In genomic region chr2:119993515-119993914, GRCm38 (mm10) we compare ENCODE assay signal across 14 mouse cellular contexts.
"Had no signal": no experiment of that assay in that cellular context is flagged by ENCODE, and none has a peak within 500 bp of the region (broad histone marks: within the 10 kb centered on the region; RNA-seq: fewer than 3 reads in every experiment).

No protein-coding gene starts in this region.

- H3K36me3 ChIP-seq: kidney, embryonic 15.5 days; midbrain, embryonic 10.5 days had no signal

- H3K9ac ChIP-seq: kidney, embryonic 15.5 days; limb, embryonic 13.5 days; liver, embryonic 14.5 days; neural tube, embryonic 13.5 days had no signal

- DNase-seq: kidney, postnatal 14 days; left cerebral cortex, postnatal 4 days; lung, adult 18-20 months; lung, postnatal 4 days; right cerebral cortex, adult 18-20 months; right cerebral cortex, postnatal 25 days; thymus, adult 18-20 months; thymus, postnatal 25 days had no signal

- H3K27me3 ChIP-seq: kidney, embryonic 15.5 days; limb, embryonic 13.5 days; neural tube, embryonic 13.5 days had no signal

- ATAC-seq: midbrain, embryonic 16.5 days had no signal

- H3K4me2 ChIP-seq: kidney, embryonic 15.5 days; limb, embryonic 13.5 days; neural tube, embryonic 13.5 days had no signal

- H3K9me3 ChIP-seq: kidney, embryonic 15.5 days; limb, embryonic 13.5 days; midbrain, embryonic 10.5 days; neural tube, embryonic 13.5 days had no signal

- H3K4me3 ChIP-seq: kidney, embryonic 15.5 days; limb, embryonic 13.5 days; midbrain, embryonic 10.5 days; neural tube, embryonic 13.5 days had no signal

- H3K27ac ChIP-seq: kidney, embryonic 15.5 days; limb, embryonic 13.5 days; liver, embryonic 14.5 days; midbrain, embryonic 10.5 days; neural tube, embryonic 13.5 days had no signal
